ENCODE assay signal across 8 mouse cellular contexts in the genomic region with DNA sequence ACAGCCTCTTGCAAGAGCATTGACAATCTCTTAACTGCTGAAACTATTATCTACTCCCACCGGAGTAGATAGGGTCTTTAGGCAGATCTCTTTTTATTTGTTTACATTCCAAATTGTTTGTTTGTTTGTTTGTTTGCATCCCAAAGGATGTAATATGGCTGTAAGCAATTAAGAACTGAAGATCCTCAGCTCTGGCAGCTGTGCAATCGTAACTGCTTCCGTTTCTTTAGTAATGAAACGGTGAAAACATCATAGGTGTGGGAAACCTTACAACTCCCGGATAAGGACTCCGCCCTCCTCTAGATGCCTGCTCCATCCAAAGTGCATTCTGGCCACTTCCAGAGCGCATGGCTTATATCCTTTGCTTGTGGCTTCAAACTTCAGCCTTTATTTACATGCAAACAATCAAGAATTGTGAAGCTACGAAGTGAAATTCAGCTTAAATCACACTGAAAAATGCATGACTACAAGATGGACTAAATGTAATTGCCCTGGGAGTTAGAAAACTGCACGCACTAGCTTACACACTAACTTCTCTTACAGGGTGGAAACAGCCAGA. TPM values are rescaled to one million over a fixed set of nuclear protein-coding genes. Genes with fewer than 3 reads are reported as not detected.
A peak's percentile ranks its signal among the peaks of the same experiment; 100 is the strongest.
DNase-seq lines count a peak whose midpoint lies in the region; ATAC-seq and TF ChIP-seq lines count a peak whose summit lies in the region.

No protein-coding gene starts in this region.

- no peaks in the 10 kb centered on the region for H3K9me3 ChIP-seq in forebrain, embryonic 11.5 days (ENCODE audit: control insufficient read depth, low read length)
- H3K9me3 ChIP-seq in liver, embryonic 11.5 days (ENCODE audit: control insufficient read depth, low read length) = no peaks in the 10 kb centered on the region

- DNase-seq in heart, adult 11 months = peak; percentile 71
- DNase-seq in heart, postnatal 10 days = no peak
- no peak for DNase-seq in forebrain, embryonic 11.5 days (ENCODE audit: low spot score)
- DNase-seq in liver, embryonic 11.5 days (ENCODE audit: low spot score) = no peak
- no peak for DNase-seq in left cerebral cortex, adult 8-10 months (ENCODE audit: low spot score in 2 of 2)
- DNase-seq in adrenal gland, postnatal 4 days (ENCODE audit: low spot score in 2 of 2) = no peak

- H3K9ac ChIP-seq in forebrain, embryonic 11.5 days (ENCODE audit: low read length) = peak overlapping the region; percentile 82
- H3K9ac ChIP-seq in liver, embryonic 11.5 days (ENCODE audit: low read depth, low read length) = peak overlapping the region; percentile 87

- no peak overlapping the region for H3K27ac ChIP-seq in forebrain, embryonic 11.5 days (ENCODE audit: low read depth, low read length)
- H3K27ac ChIP-seq in liver, embryonic 11.5 days (ENCODE audit: low read depth, low read length) = peak overlapping the region; percentile 56; the same call in 1 of the 2 replicates

- H3ac ChIP-seq in C2C12 (ENCODE audit: control insufficient read depth, insufficient read length, low read depth) = peak overlapping the region; percentile 93

- peaks cover 6% of the 10 kb centered on the region; the same call in 1 of the 2 replicates for H3K4me1 ChIP-seq in forebrain, embryonic 11.5 days (replicated peaks; ENCODE audit: control insufficient read depth, insufficient read depth, low read length)
- H3K4me1 ChIP-seq in liver, embryonic 11.5 days (replicated peaks; ENCODE audit: control insufficient read depth, insufficient read depth, low read length) = peaks cover 19% of the 10 kb centered on the region

- TF ChIP-seq CTCF in C2C12 (IDR thresholded peaks at IDR 0.05; ENCODE audit: control insufficient read depth, insufficient read depth, insufficient read length) = no peak

- H3K36me3 ChIP-seq in C2C12 (ENCODE audit: control insufficient read depth, insufficient read depth) = peaks cover 11% of the 10 kb centered on the region
- no peaks in the 10 kb centered on the region; the same call in 1 of the 2 replicates for H3K36me3 ChIP-seq in forebrain, embryonic 11.5 days (ENCODE audit: control insufficient read depth, insufficient read depth, low read length)
- H3K36me3 ChIP-seq in liver, embryonic 11.5 days (ENCODE audit: control insufficient read depth, insufficient read depth, low read length) = peaks cover 13% of the 10 kb centered on the region

- peaks cover 45% of the 10 kb centered on the region for H3K79me2 ChIP-seq in C2C12 (ENCODE audit: control insufficient read depth, insufficient read depth)

- intact Hi-C loops in heart, postnatal 10 days (cut with DNase I) = no loop called here

- ATAC-seq in forebrain, embryonic 11.5 days (replicated peaks; ENCODE audit: low FRiP score) = no peak
- ATAC-seq in liver, embryonic 11.5 days (replicated peaks; ENCODE audit: low FRiP score) = no peak
- ATAC-seq in activated CD4-positive, CD25-positive, alpha-beta regulatory T cell, adult 4 months = no peak

- WGBS in forebrain, embryonic 11.5 days = 18% methylated on average over 9 of the region's 9 CpGs
- 7% methylated on average over 9 of the region's 9 CpGs for WGBS in liver, embryonic 11.5 days

- H3K4me3 ChIP-seq in C2C12 (ENCODE audit: insufficient read depth, poor library complexity, severe bottlenecking) = peak overlapping the region; percentile 96
- H3K4me3 ChIP-seq in forebrain, embryonic 11.5 days (ENCODE audit: low read depth, low read length) = peak overlapping the region; percentile 87
- H3K4me3 ChIP-seq in liver, embryonic 11.5 days (ENCODE audit: low read depth, low read length) = peak overlapping the region; percentile 81

- peak overlapping the region; percentile 57 for H3K4me2 ChIP-seq in forebrain, embryonic 11.5 days (ENCODE audit: low read depth, low read length, severe bottlenecking)
- H3K4me2 ChIP-seq in liver, embryonic 11.5 days = peak overlapping the region; percentile 86

- H3K79me3 ChIP-seq in C2C12 (ENCODE audit: low read depth) = peaks cover 34% of the 10 kb centered on the region

- no peaks in the 10 kb centered on the region for H3K27me3 ChIP-seq in C2C12 (ENCODE audit: control insufficient read depth, insufficient read depth, insufficient read length)
- no peaks in the 10 kb centered on the region for H3K27me3 ChIP-seq in forebrain, embryonic 11.5 days (ENCODE audit: control insufficient read depth, insufficient read depth, low read length)
- no peaks in the 10 kb centered on the region for H3K27me3 ChIP-seq in liver, embryonic 11.5 days (replicated peaks; ENCODE audit: control insufficient read depth, insufficient read depth, low read length)

TF ChIP-seq in C2C12, 6 proteins besides CTCF, POLR2A, EP300 and RAD21:
- TF ChIP-seq MAX (IDR thresholded peaks at IDR 0.05) (no peak), MYOD1 (IDR thresholded peaks at IDR 0.05; ENCODE audit: control insufficient read depth, insufficient read length, low read depth) (no peak), CEBPB (IDR thresholded peaks at IDR 0.05; ENCODE audit: low read depth) (no peak), FOSL1 (IDR thresholded peaks at IDR 0.05; ENCODE audit: insufficient read depth, low read length, poor library complexity, severe bottlenecking) (no peak), MYOG (IDR thresholded peaks at IDR 0.05; ENCODE audit: control insufficient read depth, extremely low read depth, insufficient read length) (no peak), USF1 (IDR thresholded peaks at IDR 0.05; ENCODE audit: low read depth) (no peak)

RNA-seq across cellular contexts. Expression of gene Cep152, which starts 0.7 kb away (rescaled TPM):
- 1 to 10 TPM; 2.3 to 2.4 TPM for total RNA-seq in heart, postnatal 10 days (2021)
- polyA plus RNA-seq in C2C12 (2012; fragmentation: generic; extraction: Trizol) = 1.8 TPM
- 12.8 and 13.1 TPM in 2 replicates for polyA plus RNA-seq in forebrain, embryonic 11.5 days (2014; fragmentation: Nextera tagmentation; extraction: Ambion mirVana)
- polyA plus RNA-seq in liver, embryonic 11.5 days (2014; fragmentation: Nextera tagmentation; extraction: Ambion mirVana) = 8.1 and 9.1 TPM in 2 replicates
- total RNA-seq in left cerebral cortex, adult 8-10 months (2022) = 1 to 10 TPM; 2.1 to 3.0 (median 2.6) TPM
- 1 to 10 TPM; 6.9 to 7.6 TPM for total RNA-seq in adrenal gland, postnatal 4 days (2021)
- 1 to 10 TPM; 5.9 to 6.8 TPM for polyA plus RNA-seq in activated CD4-positive, CD25-positive, alpha-beta regulatory T cell, adult 4 months (2017; shearing (Covaris generic))

RNA-seq across cellular contexts. Expression of gene Eid1, which starts 48.7 kb away (rescaled TPM):
- total RNA-seq in heart, postnatal 10 days (2021) = 10 to 100 TPM; 73.4 to 85.2 TPM
- polyA plus RNA-seq in C2C12 (2012; fragmentation: generic; extraction: Trizol) = 16.5 TPM
- polyA plus RNA-seq in forebrain, embryonic 11.5 days (2014; fragmentation: Nextera tagmentation; extraction: Ambion mirVana) = 252 TPM in 2 replicates
- 81.1 and 84.1 TPM in 2 replicates for polyA plus RNA-seq in liver, embryonic 11.5 days (2014; fragmentation: Nextera tagmentation; extraction: Ambion mirVana)
- 100 to 1,000 TPM; 216 to 227 (median 219) TPM for total RNA-seq in left cerebral cortex, adult 8-10 months (2022)
- 100 to 1,000 TPM; 207 to 216 TPM for total RNA-seq in adrenal gland, postnatal 4 days (2021)
- 1 to 10 TPM; 6.4 to 9.9 TPM for polyA plus RNA-seq in activated CD4-positive, CD25-positive, alpha-beta regulatory T cell, adult 4 months (2017; shearing (Covaris generic))
